Mouse (Mus musculus) liver, embryonic 15.5 days (tissue): ENCODE data around the gene Akap13. TPM values are rescaled to one million over a fixed set of nuclear protein-coding genes. Genes with fewer than 3 reads are reported as not detected.
A peak's percentile ranks its signal among the peaks of the same experiment; 100 is the strongest.
"Not testable (repeated sequence)": the region's sequence is repeated elsewhere in the genome, so short reads cannot be mapped to it uniquely, and the experiment has no call there.

Experiments used
- ATAC-seq: fragments of 200-750 bp; cut with Nextera tagmentation; 2 replicates; pipeline ENCODE4 v1.8.0; 2017; ENCODE audit warnings: moderate number of reproducible peaks, mild to moderate bottlenecking, moderate library complexity; ENCODE audit not compliant: insufficient read depth
- H3K27ac ChIP-seq: fragments of 300-500 bp; sonication (generic); replicated peaks from 2 replicates; pipeline ENCODE4 v1.5.1; 2015; ENCODE audit warnings: mild to moderate bottlenecking, inconsistent platforms
- H3K27me3 ChIP-seq: fragments of 300-500 bp; sonication (generic); 2 replicates; pipeline ENCODE4 v1.6.1; 2015; ENCODE audit warnings: mild to moderate bottlenecking, inconsistent platforms
- H3K36me3 ChIP-seq: fragments of 300-500 bp; sonication (generic); replicated peaks from 2 replicates; pipeline ENCODE4 v1.6.1; 2015; ENCODE audit warnings: moderate library complexity, mild to moderate bottlenecking, inconsistent platforms
- H3K4me1 ChIP-seq: fragments of 300-500 bp; sonication (generic); replicated peaks from 2 replicates; pipeline ENCODE4 v1.6.1; 2015; ENCODE audit warnings: inconsistent platforms
- H3K4me2 ChIP-seq: fragments of 300-500 bp; sonication (generic); 2 replicates; pipeline ENCODE4 v1.6.1; 2015; ENCODE audit warnings: moderate library complexity, mild to moderate bottlenecking, inconsistent platforms
- H3K4me3 ChIP-seq: fragments of 300-500 bp; sonication (generic); replicated peaks from 2 replicates; pipeline ENCODE4 v1.5.1; 2015; ENCODE audit warnings: mild to moderate bottlenecking, inconsistent platforms
- H3K9ac ChIP-seq: fragments of 300-500 bp; sonication (generic); 2 replicates; pipeline ENCODE4 v1.6.1; 2015; ENCODE audit warnings: moderate library complexity, mild to moderate bottlenecking, inconsistent platforms
- H3K9me3 ChIP-seq: fragments of 300-500 bp; sonication (generic); replicated peaks from 2 replicates; pipeline ENCODE4 v1.6.1; 2016; ENCODE audit warnings: inconsistent platforms
- WGBS: fragments of 180-500 bp; shearing (Covaris S2); methylation state at CpG from one replicate; pipeline ENCODE4 v1.1.7; 2015; ENCODE audit warnings: mixed read lengths; ENCODE audit not compliant: insufficient replicate concordance; 5-methylcytosine and 5-hydroxymethylcytosine counted together
- polyA plus RNA-seq: library from polyadenylated mRNA; unstranded; fragments of >200 nt; fragmentation: Nextera tagmentation; extraction: Ambion mirVana; gene quantifications from 2 replicates; pipeline ENCODE4 v1.2.1, GENCODE M21; 2015

Akap13 gene
- polyA plus RNA-seq, 1 experiment from 2014 or later, result 39.6 TPM

GRCm38 (mm10) chr7:75725899-75726298 lies 270.6 kb downstream of the Akap13 start:
- peaks cover 93% of the 10 kb centered on the region for H3K36me3 ChIP-seq
- WGBS, result 35% methylated on average over 6 of the region's 6 CpGs

GRCm38 (mm10) chr7:75726867-75727266 lies 271.5 kb downstream of the Akap13 start:
- no peak overlapping the region for H3K9ac ChIP-seq
- no peak overlapping the region for H3K4me3 ChIP-seq
- no peak overlapping the region for H3K4me2 ChIP-seq
- no peaks in the 10 kb centered on the region for H3K27me3 ChIP-seq
- 96% methylated on average over 9 of the region's 9 CpGs for WGBS
- no peak for ATAC-seq
- H3K4me1 ChIP-seq, result no peaks in the 10 kb centered on the region; the same call in 1 of the 2 replicates
- no peak overlapping the region for H3K27ac ChIP-seq
- H3K9me3 ChIP-seq, result no peaks in the 10 kb centered on the region
- peaks cover 95% of the 10 kb centered on the region for H3K36me3 ChIP-seq

More at GRCm38 (mm10) chr7:75725899-75726298, 270.6 kb downstream of the Akap13 start:
- H3K9me3 ChIP-seq, result no peaks in the 10 kb centered on the region
- no peak overlapping the region for H3K9ac ChIP-seq
- no peaks in the 10 kb centered on the region; the same call in 1 of the 2 replicates for H3K4me1 ChIP-seq
- no peak overlapping the region for H3K4me2 ChIP-seq
- ATAC-seq, result no peak
- H3K27ac ChIP-seq, result no peak overlapping the region
- no peaks in the 10 kb centered on the region for H3K27me3 ChIP-seq
- H3K4me3 ChIP-seq, result no peak overlapping the region

- H3K4me2 ChIP-seq, result no peak overlapping the region
- no peak overlapping the region for H3K27ac ChIP-seq
- no peak overlapping the region for H3K9ac ChIP-seq
- 87% methylated on average over 7 of the region's 7 CpGs for WGBS
- no peak for ATAC-seq
- no peaks in the 10 kb centered on the region for H3K27me3 ChIP-seq
- H3K4me3 ChIP-seq, result no peak overlapping the region
- peaks cover 96% of the 10 kb centered on the region for H3K36me3 ChIP-seq
- H3K4me1 ChIP-seq, result no peaks in the 10 kb centered on the region
- H3K9me3 ChIP-seq, result no peaks in the 10 kb centered on the region
Observed at GRCm38 (mm10) chr7:75729652-75730051, 274.3 kb downstream of the Akap13 start.

DNA sequence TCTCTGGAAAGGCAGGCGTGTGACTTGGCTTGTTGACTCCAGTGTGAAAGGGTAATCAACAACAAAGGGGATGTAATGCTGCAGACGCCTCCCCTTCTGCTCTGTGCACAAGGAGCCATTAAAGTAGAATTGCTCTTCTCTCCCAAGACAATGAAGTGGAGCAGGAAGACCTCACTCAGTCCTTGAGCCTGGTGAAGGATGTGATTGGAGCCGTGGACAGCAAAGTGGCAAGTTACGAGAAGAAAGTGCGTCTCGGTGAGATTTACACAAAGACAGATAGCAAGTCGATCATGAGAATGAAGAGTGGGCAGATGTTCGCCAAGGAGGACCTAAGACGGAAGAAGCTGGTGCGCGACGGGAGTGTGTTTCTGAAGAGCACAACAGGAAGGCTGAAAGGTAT lies 274.9 kb downstream of the Akap13 start:
- Histone ChIP-seq H3K4me1 (no peaks in the 10 kb centered on the region), H3K27me3 (no peaks in the 10 kb centered on the region), H3K9me3 (no peaks in the 10 kb centered on the region), H3K4me3 (no peak overlapping the region), H3K4me2 (no peak overlapping the region), H3K27ac (no peak overlapping the region), H3K36me3 (peaks cover 97% of the 10 kb centered on the region), H3K9ac (no peak overlapping the region)
- WGBS, result 87% methylated on average over 12 of the region's 12 CpGs
- ATAC-seq, result no peak

DNA sequence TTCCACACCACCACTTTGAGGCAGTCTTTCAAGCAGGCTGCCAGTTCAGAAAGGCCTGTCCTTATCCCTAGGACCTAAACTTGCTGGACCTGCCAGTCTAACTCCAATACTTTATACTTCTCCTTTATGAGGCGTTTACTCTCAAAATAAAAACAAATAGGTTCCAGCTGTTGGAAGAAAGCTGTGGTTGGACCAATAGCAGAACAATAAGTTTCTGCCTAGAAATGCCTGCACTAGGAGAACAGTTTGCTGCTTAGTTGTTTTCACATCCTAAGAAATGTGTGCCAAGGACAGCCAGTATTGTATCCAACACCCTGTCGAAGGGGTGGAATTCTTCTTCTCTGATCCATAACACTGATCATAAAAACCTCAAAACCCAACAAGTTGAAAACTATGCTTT lies 276.6 kb downstream of the Akap13 start:
- no peaks in the 10 kb centered on the region for H3K27me3 ChIP-seq
- H3K9me3 ChIP-seq, result no peaks in the 10 kb centered on the region
- H3K36me3 ChIP-seq, result peaks cover 96% of the 10 kb centered on the region
- no peak overlapping the region for H3K27ac ChIP-seq
- H3K9ac ChIP-seq, result no peak overlapping the region
- H3K4me3 ChIP-seq, result no peak overlapping the region
- ATAC-seq, result no peak
- no peaks in the 10 kb centered on the region for H3K4me1 ChIP-seq
- no peak overlapping the region for H3K4me2 ChIP-seq
- 87% methylated on average over 2 of the region's 2 CpGs for WGBS

- peaks cover 96% of the 10 kb centered on the region for H3K36me3 ChIP-seq
- H3K9me3 ChIP-seq, result no peaks in the 10 kb centered on the region
- ATAC-seq, result no peak
- 93% methylated on average over 2 of the region's 2 CpGs for WGBS
- H3K4me1 ChIP-seq, result no peaks in the 10 kb centered on the region
- no peak overlapping the region for H3K27ac ChIP-seq
- H3K4me3 ChIP-seq, result no peak overlapping the region
- H3K27me3 ChIP-seq, result no peaks in the 10 kb centered on the region
- no peak overlapping the region for H3K4me2 ChIP-seq
- H3K9ac ChIP-seq, result no peak overlapping the region
Observed at GRCm38 (mm10) chr7:75733166-75733565, 277.8 kb downstream of the Akap13 start.

DNA sequence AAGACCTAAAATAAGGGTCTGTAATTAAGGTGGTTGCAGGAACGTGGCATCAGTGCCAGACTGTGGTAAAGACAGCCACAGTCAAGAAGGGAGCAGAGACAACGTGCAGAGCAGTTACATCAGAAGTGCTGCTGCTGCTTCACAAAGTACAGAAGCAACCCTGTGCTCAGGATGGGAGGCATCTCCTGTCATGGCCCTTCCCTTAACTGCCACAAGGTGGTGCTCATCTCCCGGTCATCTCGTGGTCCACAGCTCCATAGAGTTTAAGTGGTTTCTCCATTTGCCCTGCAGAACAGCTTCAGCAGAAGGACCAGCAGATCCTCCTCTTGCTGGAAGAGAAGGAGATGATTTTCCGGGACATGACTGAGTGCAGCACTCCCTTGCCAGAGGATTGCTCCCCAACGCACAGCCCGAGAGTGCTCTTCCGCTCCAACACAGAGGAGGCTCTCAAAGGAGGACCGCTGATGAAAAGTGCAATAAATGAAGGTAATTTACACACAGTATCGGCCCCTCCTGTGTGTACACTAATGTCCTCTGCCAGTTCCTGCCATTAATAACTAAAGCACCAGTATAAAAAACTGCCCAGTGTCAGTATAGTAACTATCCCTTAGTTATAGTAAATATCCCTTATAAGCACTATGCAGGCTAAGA lies 283.9 kb downstream of the Akap13 start:
- H3K36me3 ChIP-seq, result peaks cover 95% of the 10 kb centered on the region
- H3K4me2 ChIP-seq, result no peak overlapping the region
- H3K4me1 ChIP-seq, result no peaks in the 10 kb centered on the region
- H3K27me3 ChIP-seq, result no peaks in the 10 kb centered on the region
- no peak overlapping the region for H3K4me3 ChIP-seq
- H3K9ac ChIP-seq, result no peak overlapping the region
- H3K27ac ChIP-seq, result no peak overlapping the region
- ATAC-seq, result peak; percentile 73
- no peaks in the 10 kb centered on the region for H3K9me3 ChIP-seq
- 55% methylated on average over 10 of the region's 10 CpGs for WGBS

- 69% methylated on average over 2 of the region's 2 CpGs for WGBS
- Histone ChIP-seq H3K4me2 (no peak overlapping the region), H3K27ac (no peak overlapping the region), H3K4me3 (no peak overlapping the region), H3K9ac (no peak overlapping the region), H3K9me3 (no peaks in the 10 kb centered on the region), H3K36me3 (peaks cover 93% of the 10 kb centered on the region), H3K4me1 (peaks cover 9% of the 10 kb centered on the region), H3K27me3 (no peaks in the 10 kb centered on the region)
- ATAC-seq, result no peak
Observed at GRCm38 (mm10) chr7:75744528-75744927, 289.2 kb downstream of the Akap13 start.

DNA sequence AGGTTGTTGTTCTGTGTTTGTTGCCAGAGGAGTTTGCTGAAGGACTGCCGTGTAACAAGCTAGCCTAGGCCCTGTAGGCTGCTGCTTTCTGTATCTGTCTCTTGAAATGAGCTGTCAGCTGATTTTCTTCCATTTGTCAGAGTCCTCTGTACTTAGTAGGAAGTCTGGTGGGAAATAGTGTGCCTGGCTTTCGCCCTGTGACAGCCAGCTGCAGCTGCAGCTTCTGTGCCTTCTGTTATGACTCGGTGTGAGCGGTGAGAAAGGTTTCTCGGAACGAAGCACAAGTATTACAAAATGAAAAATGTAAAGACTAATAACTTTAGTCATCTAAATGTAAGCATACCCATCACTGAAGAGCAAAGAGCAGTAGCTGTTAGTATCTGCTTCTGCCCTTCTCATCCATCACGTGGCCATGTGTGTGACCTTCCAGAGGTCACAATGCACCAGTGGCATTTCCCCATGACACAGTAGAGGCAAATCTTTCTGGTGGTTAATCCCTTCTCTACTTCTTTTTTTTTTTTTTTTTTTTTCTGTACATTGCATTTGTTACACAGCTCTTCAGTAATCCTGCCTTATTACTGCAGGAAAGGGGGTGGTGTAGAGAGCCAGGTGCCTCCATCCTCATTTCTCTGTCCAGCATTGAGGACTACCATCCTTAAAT lies 289.8 kb downstream of the Akap13 start:
- no peak for ATAC-seq
- H3K9me3 ChIP-seq, result no peaks in the 10 kb centered on the region
- H3K4me2 ChIP-seq, result no peak overlapping the region
- peaks cover 15% of the 10 kb centered on the region for H3K4me1 ChIP-seq
- H3K27ac ChIP-seq, result no peak overlapping the region
- H3K36me3 ChIP-seq, result peaks cover 93% of the 10 kb centered on the region
- no peak overlapping the region for H3K9ac ChIP-seq
- H3K27me3 ChIP-seq, result no peaks in the 10 kb centered on the region
- WGBS, result 86% methylated on average over 7 of the region's 7 CpGs
- H3K4me3 ChIP-seq, result no peak overlapping the region

GRCm38 (mm10) chr7:75745969-75746368 lies 290.6 kb downstream of the Akap13 start:
- H3K27ac ChIP-seq, H3K4me3 ChIP-seq, H3K9ac ChIP-seq, H3K27me3 ChIP-seq, H3K9me3 ChIP-seq, H3K4me2 ChIP-seq, ATAC-seq: not testable (repeated sequence)
- Histone ChIP-seq H3K36me3 (peaks cover 94% of the 10 kb centered on the region), H3K4me1 (peaks cover 23% of the 10 kb centered on the region)
- 68% methylated on average over 3 of the region's 3 CpGs for WGBS

GRCm38 (mm10) chr7:75750581-75750980 lies 295.2 kb downstream of the Akap13 start:
- H3K36me3 ChIP-seq, result peaks cover 92% of the 10 kb centered on the region
- peaks cover 50% of the 10 kb centered on the region for H3K4me1 ChIP-seq
- no peaks in the 10 kb centered on the region for H3K9me3 ChIP-seq
- H3K27me3 ChIP-seq, result no peaks in the 10 kb centered on the region
- ATAC-seq, result no peak
- WGBS, result 83% methylated on average over 9 of the region's 9 CpGs
- peak overlapping the region; percentile 86 for H3K27ac ChIP-seq
- no peak overlapping the region for H3K9ac ChIP-seq
- peak overlapping the region; percentile 55 for H3K4me2 ChIP-seq
- no peak overlapping the region for H3K4me3 ChIP-seq
